Mouse (Mus musculus) c-Kit-positive CD71-negative TER-119-negative erythroid progenitor cells, embryonic 14.5 days (primary cell): Measurements from ENCODE around the gene St3gal3.

Source experiments
- DNase-seq: peaks from one replicate; pipeline ENCODE4 v3.0.0-alpha.2; 2013; ENCODE audit warnings: low read depth

The St3gal3 gene

GRCm38 (mm10) chr4:118054615-118055014, 80.1 kb downstream of the St3gal3 start:
- no peak for DNase-seq

GRCm38 (mm10) chr4:118053904-118054303, 80.8 kb downstream of the St3gal3 start:
- DNase-seq: no peak

GRCm38 (mm10) chr4:118049606-118050302, 85.0 kb downstream of the St3gal3 start:
- DNase-seq: no peak

- DNase-seq: no peak
Measured at GRCm38 (mm10) chr4:118044510-118044909, 90.2 kb downstream of the St3gal3 start.

GRCm38 (mm10) chr4:118043331-118044002, 91.2 kb downstream of the St3gal3 start:
- DNase-seq: no peak

GRCm38 (mm10) chr4:118042671-118043320, 91.9 kb downstream of the St3gal3 start:
- no peak for DNase-seq

GRCm38 (mm10) chr4:118041145-118041544, 93.6 kb downstream of the St3gal3 start:
- DNase-seq: no peak

- no peak for DNase-seq
Measured at GRCm38 (mm10) chr4:118040650-118041049, 94.1 kb downstream of the St3gal3 start.

- DNase-seq: no peak
Measured at GRCm38 (mm10) chr4:118039964-118040363, 94.8 kb downstream of the St3gal3 start.

GRCm38 (mm10) chr4:118038023-118038422, 96.7 kb downstream of the St3gal3 start:
- DNase-seq: no peak

GRCm38 (mm10) chr4:118037406-118037805, 97.3 kb downstream of the St3gal3 start:
- DNase-seq: no peak

- no peak for DNase-seq
Measured at GRCm38 (mm10) chr4:118036531-118036930, 98.2 kb downstream of the St3gal3 start.

GRCm38 (mm10) chr4:118035090-118035489, 99.6 kb downstream of the St3gal3 start:
- no peak for DNase-seq

GRCm38 (mm10) chr4:118033026-118033425, 101.7 kb downstream of the St3gal3 start:
- no peak for DNase-seq

- no peak for DNase-seq
Measured at GRCm38 (mm10) chr4:118031776-118032170, 102.9 kb downstream of the St3gal3 start.

GRCm38 (mm10) chr4:118031132-118031775, 103.5 kb downstream of the St3gal3 start:
- no peak for DNase-seq

- DNase-seq: no peak
Measured at GRCm38 (mm10) chr4:118030330-118030729, 104.4 kb downstream of the St3gal3 start.

- DNase-seq: no peak
Measured at GRCm38 (mm10) chr4:118029892-118030291, 104.8 kb downstream of the St3gal3 start.

- DNase-seq: no peak
Measured at GRCm38 (mm10) chr4:118028994-118029393, 105.7 kb downstream of the St3gal3 start.

- no peak for DNase-seq
Measured at GRCm38 (mm10) chr4:118025931-118026330, 108.8 kb downstream of the St3gal3 start.

GRCm38 (mm10) chr4:118025381-118025780, 109.3 kb downstream of the St3gal3 start:
- no peak for DNase-seq

GRCm38 (mm10) chr4:118022811-118023210, 111.9 kb downstream of the St3gal3 start:
- no peak for DNase-seq

- DNase-seq: no peak
Measured at GRCm38 (mm10) chr4:118022406-118022805, 112.3 kb downstream of the St3gal3 start.
